Mouse (Mus musculus) brain, embryonic 14.5 days (tissue): Measurements from ENCODE around the gene Zfp740. TPM values are rescaled to one million over a fixed set of nuclear protein-coding genes. Genes with fewer than 3 reads are reported as not detected.
"Not testable (repeated sequence)": the region's sequence is repeated elsewhere in the genome, so short reads cannot be mapped to it uniquely, and the experiment has no call there.

Source experiments
- DNase-seq: peaks from one replicate; pipeline ENCODE4 v3.0.0-alpha.2; 2011; ENCODE audit warnings: low read depth
- CTCF ChIP-seq: fragments of 200-500 bp; IDR thresholded peaks from 2 replicates; pipeline ENCODE4 v1.5.1; 2012; ENCODE audit warnings: inconsistent platforms, mild to moderate bottlenecking, moderate library complexity, borderline replicate concordance; ENCODE audit not compliant: insufficient read depth, insufficient read length; ENCODE audit errors: extremely low read depth
- POLR2A ChIP-seq: fragments of 200-500 bp; IDR thresholded peaks from 2 replicates; pipeline ENCODE4 v1.6.1; 2012; ENCODE audit warnings: mild to moderate bottlenecking, inconsistent platforms, borderline replicate concordance; ENCODE audit not compliant: poor library complexity, insufficient read depth, insufficient read length, severe bottlenecking; ENCODE audit errors: extremely low read depth
- polyA plus RNA-seq: library from polyadenylated mRNA; depleted of rRNA; stranded (reverse); fragments of >200 nt; gene quantifications from 2 replicates; pipeline ENCODE4 v1.2.3, GENCODE M21; 2012

The Zfp740 gene
- polyA plus RNA-seq, 1 experiment: 91.1 TPM

DNA sequence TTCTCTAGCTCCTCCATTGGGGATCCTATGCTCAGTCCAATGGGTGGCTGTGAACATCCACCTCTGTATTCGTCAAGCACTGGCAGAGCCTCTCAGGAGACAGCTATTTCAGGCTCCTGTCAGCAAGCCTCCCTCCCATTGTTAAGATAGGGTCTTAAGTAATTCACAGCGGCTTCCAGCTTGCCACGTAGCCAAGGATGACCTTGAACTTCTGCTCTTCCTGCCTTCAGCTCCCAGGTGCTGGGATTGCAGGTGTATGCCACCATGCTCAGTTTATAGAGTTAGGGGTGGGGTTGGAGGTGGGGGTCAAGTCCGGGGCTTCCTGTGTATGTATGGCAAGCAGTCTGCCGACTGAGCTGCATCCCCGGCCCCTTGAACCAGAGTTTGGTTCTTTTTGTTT lies 8.8 kb downstream of the Zfp740 start:
- no peak for DNase-seq
- no peak for TF ChIP-seq POLR2A
- TF ChIP-seq CTCF: no peak

- TF ChIP-seq POLR2A (no peak), CTCF (no peak)
- DNase-seq: no peak
Measured at GRCm38 (mm10) chr15:102214132-102214531, 11.1 kb downstream of the Zfp740 start.

DNA sequence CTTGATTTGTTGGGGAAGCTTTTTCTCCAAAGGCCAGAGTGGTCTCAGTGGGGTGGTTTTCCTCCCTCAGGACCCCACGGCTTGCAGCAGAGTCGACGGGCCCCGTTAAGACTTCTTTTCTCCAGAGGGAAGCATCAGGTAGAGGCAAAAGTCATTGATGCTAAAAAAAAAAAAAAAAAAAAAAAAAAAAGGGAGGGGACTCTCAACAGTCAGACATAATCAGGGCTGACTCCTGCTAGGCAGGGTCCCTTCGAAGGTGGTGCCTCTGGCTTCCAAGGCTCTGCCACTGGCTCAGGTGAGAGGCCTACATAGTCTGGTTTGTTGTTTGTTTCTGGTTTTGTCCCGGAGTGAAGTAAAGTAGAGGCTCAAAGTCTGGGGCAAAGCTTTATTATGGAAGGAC lies 12.6 kb downstream of the Zfp740 start:
- no peak for TF ChIP-seq POLR2A
- no peak for TF ChIP-seq CTCF
- no peak for DNase-seq

- DNase-seq: no peak
- TF ChIP-seq POLR2A (no peak), CTCF (no peak)
Measured at GRCm38 (mm10) chr15:102216459-102217228, 13.6 kb downstream of the Zfp740 start.

DNA sequence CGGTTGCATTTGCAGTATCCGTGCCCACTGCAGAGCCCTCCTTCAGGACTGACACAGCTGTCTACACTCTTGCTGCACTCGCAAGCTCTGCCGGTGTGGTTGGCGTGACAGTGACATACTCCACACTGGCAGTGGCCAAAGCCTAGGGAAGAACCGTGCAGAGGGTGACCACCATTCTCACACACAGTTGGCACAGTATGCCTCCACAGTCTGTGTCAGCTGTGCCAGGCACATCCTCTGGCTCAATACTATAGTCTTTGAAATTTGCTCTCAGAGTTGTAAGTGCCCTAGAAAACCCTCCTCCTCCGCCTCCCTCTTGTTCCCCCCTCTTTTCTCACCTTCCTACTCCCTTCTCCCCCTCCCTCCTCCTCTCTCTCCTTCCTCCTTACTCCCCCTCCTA lies 14.3 kb downstream of the Zfp740 start:
- no peak for TF ChIP-seq POLR2A
- TF ChIP-seq CTCF: no peak
- DNase-seq: no peak

DNA sequence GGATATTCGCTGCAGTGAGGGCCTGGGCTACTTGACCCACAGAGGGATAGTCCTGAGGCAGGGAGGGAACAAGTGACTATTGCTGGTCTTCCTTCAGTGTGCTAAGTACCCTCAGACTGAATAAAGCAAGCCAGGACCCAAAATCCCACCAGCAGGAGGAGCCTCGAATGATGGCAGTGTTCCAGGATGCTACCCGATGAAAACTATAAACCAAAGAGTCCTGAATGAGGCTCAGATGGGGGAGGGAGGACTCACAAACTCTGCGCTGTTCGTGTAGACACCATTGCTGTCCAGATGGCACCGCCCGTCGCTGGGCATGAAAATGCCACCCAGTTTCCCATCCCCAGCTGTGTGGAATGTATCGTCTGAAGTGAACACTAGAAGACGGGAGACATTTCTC lies 19.3 kb downstream of the Zfp740 start:
- peak; percentile 50 for DNase-seq
- peak; percentile 14; the same call in 1 of the 2 replicates for TF ChIP-seq CTCF
- no peak for TF ChIP-seq POLR2A

DNA sequence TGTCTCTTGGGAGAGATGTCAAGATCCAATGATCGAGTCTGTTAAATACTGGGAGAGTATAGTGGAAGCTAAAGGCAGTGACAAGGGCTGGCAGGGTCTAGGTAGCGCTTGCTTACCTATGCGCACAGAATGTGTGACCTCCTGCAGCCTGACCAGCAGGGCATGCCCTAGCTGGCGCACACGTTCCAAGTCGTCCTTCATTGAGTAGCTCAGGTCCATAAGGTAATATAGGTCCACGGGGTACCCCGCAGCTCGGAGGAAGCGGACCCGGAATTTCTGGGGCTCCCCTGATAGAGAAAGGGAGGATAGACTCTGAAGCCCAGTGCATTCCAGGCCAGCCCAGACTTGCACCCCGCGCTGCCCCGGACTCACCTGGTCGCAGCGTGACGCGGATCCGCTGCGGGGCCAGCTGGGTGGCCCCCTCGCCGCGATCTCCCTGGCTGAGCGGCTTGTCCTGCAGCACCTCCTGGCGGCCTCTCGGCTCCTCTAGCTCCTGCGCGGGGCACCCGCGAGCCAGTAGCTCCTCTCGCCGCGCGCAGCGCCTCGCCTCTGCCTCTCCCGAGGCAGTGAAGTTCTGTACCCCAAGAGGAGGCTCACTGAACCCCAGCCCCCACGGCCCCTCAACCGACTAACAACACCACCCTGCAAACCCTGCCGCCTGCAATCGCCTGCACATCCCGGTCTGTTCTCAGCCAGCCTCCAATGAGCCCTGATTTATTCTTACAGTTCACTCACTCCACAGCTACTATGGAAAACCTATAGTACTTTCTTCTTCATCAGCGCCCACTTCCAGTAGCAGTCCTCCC lies 21.3 kb downstream of the Zfp740 start:
- peak; percentile 78 for DNase-seq
- TF ChIP-seq CTCF (peak; percentile 68), POLR2A (no peak)

GRCm38 (mm10) chr15:102224992-102225617 lies 22.1 kb downstream of the Zfp740 start:
- no peak for TF ChIP-seq POLR2A
- no peak for TF ChIP-seq CTCF
- DNase-seq: no peak

GRCm38 (mm10) chr15:102225619-102226018 lies 22.6 kb downstream of the Zfp740 start:
- not testable (repeated sequence) for DNase-seq

- TF ChIP-seq CTCF (no peak), POLR2A (no peak)
- DNase-seq: no peak
Measured at GRCm38 (mm10) chr15:102230408-102231321, 27.6 kb downstream of the Zfp740 start.

DNA sequence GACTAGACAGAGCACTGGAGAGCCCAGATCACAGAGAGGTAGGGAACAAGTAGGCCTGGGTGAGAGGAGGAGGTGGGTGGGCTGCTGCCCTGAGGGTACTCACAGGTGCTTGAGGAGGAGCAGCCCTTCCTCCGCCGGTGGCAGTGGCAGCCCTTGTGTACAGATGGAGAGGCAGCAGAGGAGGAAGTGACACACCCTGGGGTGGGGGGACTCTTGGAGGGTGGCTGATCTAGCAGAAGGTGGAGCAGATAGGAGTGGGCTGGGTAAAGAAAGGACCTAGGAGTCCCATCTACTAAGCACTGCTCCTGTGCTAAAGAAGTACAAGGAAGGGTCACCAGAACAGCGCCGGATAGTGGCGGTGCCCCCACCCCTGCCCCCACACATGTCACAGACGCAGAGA lies 28.7 kb downstream of the Zfp740 start, which contains the start of gene Itgb7:
Gene Itgb7 (minus strand): TSS at position 197 of the 400 bp plus-strand sequence.
- TF ChIP-seq CTCF: no peak
- TF ChIP-seq POLR2A: no peak
- DNase-seq: no peak

DNA sequence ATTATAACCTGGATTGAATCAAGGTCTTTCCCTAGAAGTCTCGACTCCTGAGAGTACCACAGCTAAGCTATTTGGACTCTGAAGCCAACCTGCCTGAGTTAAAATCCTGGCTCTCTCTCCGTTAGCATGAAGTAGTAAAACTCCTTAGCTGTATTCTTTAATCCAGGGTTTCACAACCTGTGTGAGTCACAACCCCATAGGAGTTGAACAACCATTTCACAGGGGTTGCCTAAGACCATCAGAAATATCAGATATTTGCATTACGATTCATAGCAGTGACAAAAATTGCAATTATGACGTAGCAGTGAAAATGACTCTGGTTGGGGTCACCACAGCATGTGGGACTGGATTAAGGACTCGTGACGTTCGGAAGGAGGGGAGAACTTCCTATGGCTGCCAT lies 29.7 kb downstream of the Zfp740 start:
- TF ChIP-seq CTCF: no peak
- TF ChIP-seq POLR2A: no peak
- no peak for DNase-seq
